Mouse (Mus musculus) heart, embryonic 10.5 days (tissue): ENCODE measurements around the gene Crim1. TPM values are rescaled to one million over a fixed set of nuclear protein-coding genes. Genes with fewer than 3 reads are reported as not detected.

Experiments
- DNase-seq: peaks from one replicate; pipeline ENCODE4 v3.0.0-alpha.2; 2017; ENCODE audit warnings: low spot score
- H3K27ac ChIP-seq: fragments of 300-500 bp; sonication (generic); 2 replicates; pipeline ENCODE4 v1.5.1; 2016; ENCODE audit warnings: mild to moderate bottlenecking
- H3K27me3 ChIP-seq: fragments of 300-500 bp; sonication (generic); 2 replicates; pipeline ENCODE4 v1.6.1; 2016; ENCODE audit warnings: mild to moderate bottlenecking; ENCODE audit not compliant: poor library complexity, insufficient read depth, severe bottlenecking
- H3K36me3 ChIP-seq: fragments of 300-500 bp; sonication (generic); 2 replicates; pipeline ENCODE4 v1.6.1; 2016; ENCODE audit warnings: mild to moderate bottlenecking, moderate library complexity
- H3K4me1 ChIP-seq: fragments of 300-500 bp; sonication (generic); 2 replicates; pipeline ENCODE4 v1.6.1; 2016; ENCODE audit warnings: mild to moderate bottlenecking
- H3K4me3 ChIP-seq: fragments of 300-500 bp; sonication (generic); 2 replicates; pipeline ENCODE4 v1.5.1; 2016; ENCODE audit warnings: mild to moderate bottlenecking, moderate library complexity
- H3K9me3 ChIP-seq: fragments of 300-500 bp; sonication (generic); 2 replicates; pipeline ENCODE4 v1.6.1; 2016; ENCODE audit warnings: mild to moderate bottlenecking, moderate library complexity
- WGBS: fragments of 180-500 bp; shearing (Covaris S2); methylation state at CpG from one replicate; pipeline ENCODE4 v1.1.7; 2016; 5-methylcytosine and 5-hydroxymethylcytosine counted together
- polyA plus RNA-seq: library from polyadenylated mRNA; unstranded; fragments of >200 nt; fragmentation: Nextera tagmentation; extraction: Ambion mirVana; gene quantifications from 2 replicates; pipeline ENCODE4 v1.2.1, GENCODE M21; 2016

Crim1 gene
- polyA plus RNA-seq, result 2.0 and 3.6 TPM in 2 replicates

DNA sequence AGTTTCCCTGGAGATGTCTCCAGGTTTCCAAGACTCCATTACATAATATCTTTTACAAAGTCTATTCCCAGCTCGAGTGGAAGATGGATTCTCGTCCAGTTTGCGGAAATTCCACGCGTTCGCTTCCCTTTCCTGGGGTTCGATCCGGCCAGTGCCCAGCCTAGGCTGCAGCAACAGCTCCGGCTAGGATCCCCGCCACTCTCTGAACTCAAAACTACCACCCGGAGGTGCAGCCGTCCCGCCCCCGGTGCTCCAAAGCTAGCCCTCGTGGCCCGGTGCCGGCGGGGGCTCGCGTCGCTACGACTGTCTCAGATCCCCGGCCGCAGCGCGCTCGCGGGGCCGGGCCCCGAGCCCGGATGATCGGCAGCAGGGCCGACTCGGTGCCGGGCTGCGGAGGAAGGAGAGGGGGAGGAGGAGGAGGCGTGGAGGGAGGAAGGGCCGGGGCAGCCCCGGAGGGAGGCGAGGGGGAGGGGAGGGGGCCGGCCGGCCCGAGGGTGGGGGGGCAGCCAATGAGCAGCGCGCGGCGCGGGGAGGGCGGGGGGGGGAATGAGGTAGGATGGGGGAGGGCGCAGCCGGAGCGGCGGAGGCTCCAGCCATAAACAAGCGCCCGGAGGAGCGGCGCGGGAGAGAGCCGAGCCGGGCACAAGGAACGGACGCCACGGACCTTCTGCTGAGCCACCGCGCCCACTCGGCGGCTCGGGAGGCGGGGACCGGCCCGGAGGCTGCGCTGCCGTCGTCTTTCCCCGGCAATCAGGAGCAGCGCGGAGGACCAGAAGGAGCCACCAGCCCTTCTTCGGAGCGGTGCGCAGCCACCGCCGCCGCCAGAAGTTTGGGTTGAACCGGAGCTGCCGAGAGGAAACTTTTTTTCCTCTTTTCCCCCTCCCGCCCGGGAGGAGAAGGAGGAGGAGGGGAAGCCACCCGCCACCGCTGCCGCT, at the start of gene Crim1:
Gene Crim1 (plus strand): TSS at position 623 of the 935 bp plus-strand sequence.
- H3K27ac ChIP-seq, result peak within 1 kb of the TSS; percentile 91
- H3K4me3 ChIP-seq, result peak within 1 kb of the TSS; percentile 88
- DNase-seq, result peak; percentile 88
- H3K36me3 ChIP-seq, result no peaks in the 10 kb centered on the region
- peaks cover 31% of the 10 kb centered on the region for H3K4me1 ChIP-seq
- no peaks in the 10 kb centered on the region for H3K9me3 ChIP-seq
- WGBS, result under 1% methylated on average over 75 of the region's 90 CpGs
- H3K27me3 ChIP-seq, result peaks cover 42% of the 10 kb centered on the region

DNA sequence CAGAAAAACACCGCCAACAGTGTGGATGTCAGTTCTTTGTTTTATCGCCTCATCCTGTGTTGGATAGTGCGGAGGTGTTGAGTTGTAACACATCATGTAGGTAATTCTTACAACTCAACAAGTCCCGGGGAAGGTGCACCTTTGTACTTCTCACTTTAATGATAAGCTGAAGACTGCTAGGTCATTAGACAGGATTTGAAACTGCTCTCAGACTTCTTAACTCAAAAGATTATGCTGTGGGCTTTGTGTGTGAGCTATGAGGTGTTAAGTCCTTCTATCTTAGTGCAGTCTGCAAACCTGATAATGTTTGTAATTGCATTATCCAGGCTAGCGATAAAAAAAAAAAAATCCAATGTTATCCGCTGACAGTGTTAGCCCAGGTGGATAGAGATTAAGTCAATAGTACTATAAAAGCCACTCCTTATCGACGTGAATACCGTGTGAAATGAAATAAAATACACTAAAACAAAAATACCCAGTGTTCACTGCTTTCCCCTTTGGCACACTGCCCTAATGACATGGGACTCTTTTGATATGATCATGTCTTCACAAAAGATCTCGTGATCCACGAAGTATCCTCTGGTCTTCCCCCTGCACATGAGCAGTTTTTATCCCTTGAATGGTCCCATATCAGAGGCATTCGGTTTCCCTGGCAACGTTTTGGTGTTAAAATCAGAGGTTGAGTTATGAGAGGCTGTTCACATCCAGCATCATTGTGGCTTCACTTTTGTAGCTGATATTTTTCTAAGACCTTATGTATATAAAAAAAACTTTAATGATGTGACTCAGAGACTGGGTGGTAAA, 48.4 kb upstream of the Crim1 start:
- DNase-seq, result no peak
- 64% methylated on average over 13 of the region's 13 CpGs for WGBS
- Histone ChIP-seq H3K4me1 (0 out of 2 replicates have a peak, but pooled peaks cover 7% of the 10 kb centered on the region), H3K27me3 (peaks cover 8% of the 10 kb centered on the region; the same call in 1 of the 2 replicates), H3K27ac (no peak overlapping the region), H3K4me3 (no peak overlapping the region), H3K9me3 (no peaks in the 10 kb centered on the region), H3K36me3 (no peaks in the 10 kb centered on the region)

DNA sequence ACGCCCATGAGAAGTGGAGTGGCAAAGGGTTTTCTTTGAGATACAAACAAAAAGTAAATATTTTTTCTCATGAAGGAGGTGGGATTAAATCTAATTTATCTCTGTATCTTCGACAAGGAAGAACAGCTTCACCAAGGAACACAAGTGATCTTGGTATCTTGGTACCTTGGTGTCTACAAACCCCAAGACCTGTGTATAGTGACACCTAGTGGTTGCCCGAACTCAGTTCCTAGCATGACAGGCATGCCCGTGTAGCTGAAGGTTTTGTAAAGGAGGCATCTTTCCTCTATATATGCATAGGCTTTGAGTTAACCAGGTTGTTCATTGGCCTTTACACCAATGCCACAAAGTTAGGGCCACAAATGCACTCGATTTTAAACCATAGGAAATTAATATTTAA, 36.8 kb upstream of the Crim1 start:
- WGBS, result 27% methylated on average over 5 of the region's 5 CpGs
- Histone ChIP-seq H3K9me3 (no peaks in the 10 kb centered on the region), H3K4me1 (no peaks in the 10 kb centered on the region), H3K27me3 (no peaks in the 10 kb centered on the region), H3K4me3 (no peak overlapping the region), H3K27ac (no peak overlapping the region), H3K36me3 (no peaks in the 10 kb centered on the region)
- no peak for DNase-seq

DNA sequence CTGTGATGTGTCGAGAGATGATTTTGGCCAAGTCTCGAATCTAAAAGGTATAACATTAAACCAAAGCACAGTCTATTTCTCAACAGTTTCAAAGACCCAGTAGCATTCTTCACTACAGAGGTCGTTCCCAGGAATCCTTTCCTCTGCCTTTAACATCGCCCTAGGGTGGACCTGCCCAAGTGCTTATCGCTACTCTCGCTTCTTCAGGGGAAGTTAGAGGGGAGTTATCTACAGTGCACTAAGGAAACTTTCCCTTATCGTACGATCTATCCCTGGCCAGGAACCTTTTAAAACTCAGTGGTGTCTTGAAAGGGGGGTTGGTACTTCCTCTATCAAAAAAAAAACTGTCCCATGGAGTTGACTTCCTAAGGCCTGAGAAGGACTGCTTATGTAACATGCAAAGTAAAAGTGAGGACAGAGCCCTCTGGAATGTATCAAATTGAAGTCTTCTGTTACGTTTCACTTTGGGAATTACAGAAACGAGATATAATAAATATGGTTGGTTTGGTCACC, 36.3 kb upstream of the Crim1 start:
- WGBS, result 57% methylated on average over 10 of the region's 10 CpGs
- Histone ChIP-seq H3K27me3 (no peaks in the 10 kb centered on the region), H3K9me3 (no peaks in the 10 kb centered on the region), H3K36me3 (no peaks in the 10 kb centered on the region), H3K27ac (no peak overlapping the region), H3K4me1 (no peaks in the 10 kb centered on the region), H3K4me3 (no peak overlapping the region)
- no peak for DNase-seq

DNA sequence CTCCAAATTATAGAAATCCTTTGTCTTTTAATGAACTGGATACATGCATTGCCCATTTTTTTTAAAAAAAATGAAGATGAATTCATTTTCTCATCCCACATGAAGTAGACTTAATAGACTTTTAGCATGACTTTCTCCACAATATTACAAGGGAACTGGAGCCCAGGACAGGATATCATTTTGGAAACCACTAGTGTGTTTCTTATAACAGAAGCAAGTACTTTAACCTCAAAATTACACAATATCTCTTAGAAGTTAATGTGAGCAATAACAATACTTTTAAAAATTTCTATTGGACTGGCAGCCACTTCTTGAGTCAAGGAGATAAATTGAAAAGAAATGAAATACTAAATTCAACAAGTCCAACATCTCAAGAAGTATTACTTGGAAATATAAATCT, 34.2 kb upstream of the Crim1 start:
- no peaks in the 10 kb centered on the region for H3K36me3 ChIP-seq
- H3K4me1 ChIP-seq, result no peaks in the 10 kb centered on the region
- no peaks in the 10 kb centered on the region for H3K9me3 ChIP-seq
- no peak overlapping the region for H3K4me3 ChIP-seq
- DNase-seq, result no peak
- H3K27me3 ChIP-seq, result no peaks in the 10 kb centered on the region
- H3K27ac ChIP-seq, result no peak overlapping the region

DNA sequence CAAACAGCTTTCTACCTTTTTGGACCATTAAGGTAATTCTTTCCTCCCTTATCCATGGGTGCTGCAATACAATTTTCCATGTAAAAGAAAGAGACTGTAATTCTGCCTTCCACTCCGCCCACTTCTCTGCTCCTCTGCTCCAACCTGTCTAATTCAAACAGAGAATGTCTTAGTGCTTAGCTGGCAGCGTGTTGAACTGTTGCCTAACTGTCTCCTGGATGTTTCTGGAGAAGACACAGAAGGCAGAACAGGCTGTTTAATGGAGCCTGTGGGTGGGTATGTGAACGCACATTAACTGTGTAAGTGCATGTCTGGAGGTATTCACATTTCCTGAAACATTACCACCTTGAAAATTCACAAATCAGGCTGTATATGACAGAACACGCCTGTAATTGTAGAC, 33.5 kb upstream of the Crim1 start:
- DNase-seq, result no peak
- 77% methylated on average over 4 of the region's 4 CpGs for WGBS
- H3K4me1 ChIP-seq, result no peaks in the 10 kb centered on the region

DNA sequence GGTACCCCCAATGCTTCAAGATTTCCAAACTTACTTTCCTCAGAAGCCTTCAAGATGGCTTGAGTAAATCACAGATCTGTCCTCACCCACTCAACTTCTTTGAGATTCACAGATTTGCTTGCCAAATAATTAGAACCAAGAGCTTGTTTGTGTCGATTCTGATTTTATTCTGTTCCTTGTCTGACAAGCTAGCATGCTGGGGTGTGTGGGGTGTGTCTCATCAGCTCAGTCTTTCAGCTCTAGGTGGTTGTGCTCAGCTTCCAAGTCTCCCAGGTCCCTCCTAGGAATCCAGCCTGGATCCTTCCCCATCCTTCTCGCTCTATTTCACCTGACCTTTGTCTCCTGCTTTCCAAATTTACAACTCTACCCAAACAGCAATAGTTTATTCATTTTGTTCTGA, 27.7 kb upstream of the Crim1 start:
- Histone ChIP-seq H3K27me3 (no peaks in the 10 kb centered on the region), H3K36me3 (no peaks in the 10 kb centered on the region), H3K4me3 (no peak overlapping the region), H3K9me3 (no peaks in the 10 kb centered on the region), H3K4me1 (no peaks in the 10 kb centered on the region), H3K27ac (no peak overlapping the region)
- DNase-seq, result no peak
- WGBS, result 57% methylated on average over 2 of the region's 2 CpGs

More for the DNA sequence above, 33.5 kb upstream of the Crim1 start:
- no peak overlapping the region for H3K27ac ChIP-seq
- no peaks in the 10 kb centered on the region for H3K36me3 ChIP-seq
- no peaks in the 10 kb centered on the region for H3K27me3 ChIP-seq
- H3K4me3 ChIP-seq, result no peak overlapping the region
- no peaks in the 10 kb centered on the region for H3K9me3 ChIP-seq

DNA sequence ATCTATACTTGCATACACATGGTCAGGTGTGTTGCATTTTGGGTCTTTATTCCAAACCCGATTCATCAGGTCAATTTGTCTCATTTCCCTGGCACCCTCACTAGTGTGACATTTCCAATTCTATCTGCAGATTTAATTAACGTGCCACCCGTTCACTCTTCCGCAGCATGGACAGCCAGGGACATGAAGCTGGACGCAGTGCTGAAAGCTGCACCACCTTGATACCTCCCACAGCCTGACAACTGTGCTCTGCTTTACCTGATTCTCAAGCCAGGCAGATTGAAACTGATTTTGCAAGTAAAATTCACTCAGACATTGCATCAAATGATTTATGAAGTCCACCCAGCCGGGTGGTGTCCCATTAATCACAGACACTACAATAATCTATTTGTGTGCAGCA, 19.3 kb upstream of the Crim1 start:
- no peak for DNase-seq
- H3K4me1 ChIP-seq, result no peaks in the 10 kb centered on the region
- 91% methylated on average over 6 of the region's 6 CpGs for WGBS
- H3K36me3 ChIP-seq, result no peaks in the 10 kb centered on the region
- no peak overlapping the region for H3K27ac ChIP-seq
- H3K27me3 ChIP-seq, result no peaks in the 10 kb centered on the region
- no peak overlapping the region for H3K4me3 ChIP-seq
- no peaks in the 10 kb centered on the region for H3K9me3 ChIP-seq

DNA sequence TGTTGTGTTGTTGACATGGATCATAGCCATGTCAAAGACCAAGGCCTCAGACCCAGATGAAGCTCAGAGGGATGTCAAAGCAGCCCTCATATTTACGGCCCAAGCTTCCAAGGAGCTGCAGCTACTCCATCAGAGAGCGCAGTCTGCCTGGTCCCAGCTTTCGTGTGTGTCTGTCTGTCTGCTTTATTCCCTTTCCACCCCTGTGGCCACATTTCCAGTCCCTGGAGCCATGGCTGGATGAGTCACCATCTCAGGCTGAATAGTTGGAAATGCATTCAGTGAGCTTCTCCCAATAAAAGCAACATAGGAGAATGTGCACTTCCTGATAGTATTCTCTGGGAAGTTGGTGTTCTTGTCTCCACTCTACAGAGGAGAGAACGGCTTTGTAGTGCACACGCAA, 3.9 kb upstream of the Crim1 start:
- H3K4me3 ChIP-seq, result no peak overlapping the region
- H3K9me3 ChIP-seq, result no peaks in the 10 kb centered on the region
- no peaks in the 10 kb centered on the region for H3K36me3 ChIP-seq
- H3K4me1 ChIP-seq, result peaks cover 14% of the 10 kb centered on the region
- no peak for DNase-seq
- no peak overlapping the region for H3K27ac ChIP-seq
- WGBS, result 86% methylated on average over 5 of the region's 5 CpGs
- H3K27me3 ChIP-seq, result peaks cover 23% of the 10 kb centered on the region

DNA sequence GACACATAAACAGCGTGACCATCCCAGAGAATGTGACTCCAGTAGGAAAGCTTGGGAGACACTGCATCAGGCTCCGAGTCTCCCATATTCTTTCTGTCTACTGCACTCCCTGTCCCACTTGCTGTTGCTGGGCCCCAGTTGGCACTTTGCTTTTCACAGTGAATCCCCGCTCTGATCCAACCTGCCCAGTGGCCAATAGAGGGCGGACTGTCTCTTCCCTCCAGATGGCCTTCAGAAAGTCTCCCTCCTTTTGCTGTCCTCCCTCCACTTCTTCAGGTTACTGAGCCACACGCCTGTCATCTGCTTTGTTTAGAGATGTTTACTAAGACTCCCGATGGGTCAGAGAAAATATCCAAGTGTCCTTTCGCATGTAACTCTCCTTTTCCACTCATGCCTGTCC, 2.9 kb upstream of the Crim1 start:
- H3K27me3 ChIP-seq, result peaks cover 32% of the 10 kb centered on the region
- no peak for DNase-seq
- no peaks in the 10 kb centered on the region for H3K9me3 ChIP-seq
- H3K4me1 ChIP-seq, result peaks cover 23% of the 10 kb centered on the region
- H3K4me3 ChIP-seq, result no peak overlapping the region
- WGBS, result 19% methylated on average over 7 of the region's 7 CpGs
- H3K27ac ChIP-seq, result no peak overlapping the region
- no peaks in the 10 kb centered on the region for H3K36me3 ChIP-seq

DNA sequence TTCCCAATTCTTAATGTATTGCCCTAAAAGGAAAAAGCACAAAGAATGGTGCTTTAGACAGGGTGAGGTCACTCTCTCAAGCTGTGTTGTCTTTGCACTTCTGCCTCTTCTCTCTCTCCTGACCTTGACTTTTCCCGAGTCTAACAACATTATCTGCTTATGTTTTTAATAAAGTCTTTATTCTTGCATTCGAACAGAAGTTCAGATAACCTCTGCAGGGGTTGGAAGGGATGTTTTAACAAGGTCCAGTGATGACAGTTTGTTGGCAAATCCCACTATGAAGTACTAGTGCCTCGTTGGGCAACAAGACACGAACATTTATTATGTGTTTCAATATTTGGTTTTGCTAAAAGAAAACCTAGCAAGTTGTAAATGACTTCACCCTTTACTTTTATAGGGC, 1.9 kb upstream of the Crim1 start:
- Histone ChIP-seq H3K4me1 (peaks cover 31% of the 10 kb centered on the region), H3K9me3 (no peaks in the 10 kb centered on the region), H3K36me3 (no peaks in the 10 kb centered on the region), H3K4me3 (no peak overlapping the region), H3K27me3 (peaks cover 42% of the 10 kb centered on the region), H3K27ac (no peak overlapping the region)
- DNase-seq, result no peak
- WGBS, result 65% methylated on average over 4 of the region's 4 CpGs

DNA sequence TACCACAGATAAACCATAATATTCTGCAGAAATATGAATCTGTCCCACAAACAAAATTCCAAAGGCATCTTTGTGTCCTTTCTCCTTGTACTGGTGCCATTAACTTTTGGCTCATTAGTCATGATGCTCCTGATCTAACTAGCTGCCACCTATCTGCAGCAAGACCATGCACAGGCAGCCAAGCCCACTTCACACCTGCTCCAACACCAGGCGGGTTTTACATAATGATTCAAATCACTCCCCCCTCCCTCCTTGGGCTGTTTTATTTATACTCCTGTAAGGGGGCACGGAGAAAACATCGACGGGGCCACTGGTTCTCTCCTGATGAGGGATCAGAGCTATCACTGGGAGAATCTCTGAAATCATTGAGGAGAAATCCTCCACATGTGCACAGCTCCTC, 1.2 kb upstream of the Crim1 start:
- Histone ChIP-seq H3K9me3 (no peaks in the 10 kb centered on the region), H3K27ac (no peak overlapping the region), H3K4me3 (peak overlapping the region; percentile 88; the same call in 1 of the 2 replicates), H3K4me1 (peaks cover 31% of the 10 kb centered on the region), H3K36me3 (no peaks in the 10 kb centered on the region), H3K27me3 (peaks cover 42% of the 10 kb centered on the region)
- WGBS, result 7% methylated on average over 4 of the region's 4 CpGs
- DNase-seq, result no peak

DNA sequence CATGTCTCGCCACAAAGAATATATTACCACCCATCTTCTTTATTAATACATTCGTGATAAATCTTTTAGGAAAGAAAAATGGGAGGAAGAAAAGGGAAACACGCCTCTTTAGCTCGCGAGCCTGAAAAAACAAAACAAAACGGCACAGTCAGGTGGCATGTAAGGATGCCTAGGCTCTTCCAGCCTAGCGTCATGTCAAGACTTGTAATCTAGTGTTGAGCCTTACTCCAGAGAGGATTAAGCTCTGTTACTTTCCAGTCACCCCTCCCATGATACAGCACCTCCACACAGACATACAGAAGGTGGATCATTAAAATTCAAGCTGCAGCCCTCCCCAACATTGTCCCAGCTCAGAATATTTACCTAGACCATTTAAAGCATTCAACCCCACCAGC, 820 bp upstream of the Crim1 start:
- no peaks in the 10 kb centered on the region for H3K9me3 ChIP-seq
- DNase-seq, result no peak
- H3K4me3 ChIP-seq, result peak overlapping the region; percentile 88
- peaks cover 42% of the 10 kb centered on the region for H3K27me3 ChIP-seq
- peaks cover 31% of the 10 kb centered on the region for H3K4me1 ChIP-seq
- H3K27ac ChIP-seq, result no peak overlapping the region
- WGBS, result 6% methylated on average over 7 of the region's 7 CpGs
- H3K36me3 ChIP-seq, result no peaks in the 10 kb centered on the region
